Mouse (Mus musculus): ENCODE measurements around the gene Xab2.

GRCm38 (mm10) chr8:3588258-3588633, 32.9 kb downstream of the Xab2 start:
- TF ChIP-seq POLR2A (IDR thresholded peaks at IDR 0.05; ENCODE audit: low read depth, low read length): no peak
- no peak for TF ChIP-seq CTCF (IDR thresholded peaks at IDR 0.05; ENCODE audit: extremely low read depth, insufficient read length, insufficient replicate concordance, low read depth, low read length)

Measured in small intestine, adult 2 months (tissue).